Mouse (Mus musculus): ENCODE data around the gene Gm281. TPM values are rescaled to one million over a fixed set of nuclear protein-coding genes. Genes with fewer than 3 reads are reported as not detected.
A peak's percentile ranks its signal among the peaks of the same experiment; 100 is the strongest.

The Gm281 gene
- polyA plus RNA-seq, 1 experiment from 2014 or later = not detected

DNA sequence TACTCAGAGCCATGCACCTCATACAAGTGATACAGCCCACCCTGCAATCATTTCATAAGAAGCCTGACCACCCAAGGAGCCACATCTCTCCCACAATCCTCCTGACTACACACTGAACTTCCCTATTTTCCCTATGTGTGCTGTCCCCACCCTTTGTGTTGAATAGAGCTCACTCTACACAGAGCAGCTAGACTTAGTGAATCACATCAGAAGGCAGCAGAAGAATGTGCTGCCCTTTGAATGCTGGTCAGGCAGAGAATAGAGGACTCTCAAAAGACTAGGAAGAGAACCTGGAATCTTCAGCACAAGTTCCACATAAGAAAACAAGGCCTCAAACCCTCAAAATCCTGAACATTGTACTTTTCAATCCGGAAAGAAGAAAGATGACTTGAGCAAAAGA is 7.8 kb downstream of the Gm281 start:
- H3K4me2 ChIP-seq (ENCODE audit: low read depth, low read length, severe bottlenecking) = no peak overlapping the region
- no peaks in the 10 kb centered on the region for H3K4me1 ChIP-seq (replicated peaks; ENCODE audit: control insufficient read depth, insufficient read depth, low read length)
- no peaks in the 10 kb centered on the region for H3K36me3 ChIP-seq (ENCODE audit: control insufficient read depth, insufficient read depth, low read length)
- no peaks in the 10 kb centered on the region for H3K9me3 ChIP-seq (ENCODE audit: control insufficient read depth, low read length)
- H3K27ac ChIP-seq (ENCODE audit: low read depth, low read length) = no peak overlapping the region
- H3K9ac ChIP-seq (ENCODE audit: low read length) = no peak overlapping the region
- DNase-seq (ENCODE audit: low spot score) (no peak), ATAC-seq (replicated peaks; ENCODE audit: low FRiP score) (no peak)
- H3K27me3 ChIP-seq (ENCODE audit: control insufficient read depth, insufficient read depth, low read length) = no peaks in the 10 kb centered on the region
- 96% methylated on average over 1 of the region's 1 CpGs for WGBS
- H3K4me3 ChIP-seq (ENCODE audit: low read depth, low read length) = no peak overlapping the region

DNA sequence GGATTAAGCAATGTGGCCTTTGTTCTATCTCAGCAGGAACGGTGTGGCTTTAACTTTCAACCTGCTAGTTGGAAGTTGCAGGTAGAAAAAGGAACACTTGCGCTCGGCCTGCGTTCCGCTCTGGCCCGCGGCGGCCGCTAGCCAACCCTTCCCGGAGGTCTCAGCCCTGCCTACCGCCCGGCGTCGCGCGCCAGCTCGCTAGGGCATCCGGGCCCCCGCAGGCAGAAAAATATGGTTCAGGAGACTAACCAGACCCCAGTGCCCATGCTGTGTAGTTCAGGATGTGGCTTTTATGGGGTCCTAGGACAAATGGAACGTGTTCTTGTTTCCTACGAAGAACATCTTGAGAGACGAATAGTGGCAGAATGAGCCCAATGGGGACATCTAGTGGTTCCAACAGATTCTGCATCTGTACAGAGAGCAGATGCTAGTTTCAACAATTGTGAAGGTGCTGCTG is 12.6 kb downstream of the Gm281 start:
- Histone ChIP-seq H3K36me3 (ENCODE audit: control insufficient read depth, insufficient read depth, low read length) (no peaks in the 10 kb centered on the region), H3K27me3 (ENCODE audit: control insufficient read depth, insufficient read depth, low read length) (no peaks in the 10 kb centered on the region), H3K9me3 (ENCODE audit: control insufficient read depth, low read length) (no peaks in the 10 kb centered on the region), H3K4me1 (replicated peaks; ENCODE audit: control insufficient read depth, insufficient read depth, low read length) (0 out of 2 replicates have a peak, but pooled peaks cover 3% of the 10 kb centered on the region), H3K4me2 (ENCODE audit: low read depth, low read length, severe bottlenecking) (peak overlapping the region; percentile 63), H3K4me3 (ENCODE audit: low read depth, low read length) (peak overlapping the region; percentile 43), H3K27ac (ENCODE audit: low read depth, low read length) (no peak overlapping the region), H3K9ac (ENCODE audit: low read length) (peak overlapping the region; percentile 65)
- DNase-seq (ENCODE audit: low spot score) (peak; percentile 70), ATAC-seq (replicated peaks; ENCODE audit: low FRiP score) (peak; percentile 92)
- under 1% methylated on average over 22 of the region's 22 CpGs for whole genome bisulfite sequencing

DNA sequence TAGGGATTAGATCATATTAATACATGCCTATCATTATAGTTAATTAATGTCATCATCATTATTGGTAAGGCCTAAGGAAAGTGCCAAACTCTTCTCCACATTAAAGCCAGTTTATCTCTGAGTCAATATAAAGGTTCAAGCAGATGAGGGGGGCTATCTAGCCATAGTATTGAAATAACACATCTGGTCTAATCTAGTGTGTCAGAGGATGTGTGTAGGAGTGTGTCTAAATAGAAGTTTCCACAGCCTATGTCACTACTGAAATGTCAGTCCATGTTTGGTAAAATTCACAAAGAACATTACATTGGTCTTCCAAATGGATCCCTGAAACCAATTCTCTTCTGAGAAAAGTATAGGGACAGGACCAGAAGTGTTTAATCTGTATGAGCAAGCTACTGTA is 19.1 kb downstream of the Gm281 start:
- DNase-seq (ENCODE audit: low spot score) (no peak), ATAC-seq (replicated peaks; ENCODE audit: low FRiP score) (no peak)
- Histone ChIP-seq H3K4me1 (replicated peaks; ENCODE audit: control insufficient read depth, insufficient read depth, low read length) (no peaks in the 10 kb centered on the region), H3K4me2 (ENCODE audit: low read depth, low read length, severe bottlenecking) (no peak overlapping the region), H3K9me3 (ENCODE audit: control insufficient read depth, low read length) (no peaks in the 10 kb centered on the region), H3K4me3 (ENCODE audit: low read depth, low read length) (no peak overlapping the region), H3K27ac (ENCODE audit: low read depth, low read length) (no peak overlapping the region), H3K27me3 (ENCODE audit: control insufficient read depth, insufficient read depth, low read length) (no peaks in the 10 kb centered on the region), H3K9ac (ENCODE audit: low read length) (no peak overlapping the region), H3K36me3 (ENCODE audit: control insufficient read depth, insufficient read depth, low read length) (no peaks in the 10 kb centered on the region)

DNA sequence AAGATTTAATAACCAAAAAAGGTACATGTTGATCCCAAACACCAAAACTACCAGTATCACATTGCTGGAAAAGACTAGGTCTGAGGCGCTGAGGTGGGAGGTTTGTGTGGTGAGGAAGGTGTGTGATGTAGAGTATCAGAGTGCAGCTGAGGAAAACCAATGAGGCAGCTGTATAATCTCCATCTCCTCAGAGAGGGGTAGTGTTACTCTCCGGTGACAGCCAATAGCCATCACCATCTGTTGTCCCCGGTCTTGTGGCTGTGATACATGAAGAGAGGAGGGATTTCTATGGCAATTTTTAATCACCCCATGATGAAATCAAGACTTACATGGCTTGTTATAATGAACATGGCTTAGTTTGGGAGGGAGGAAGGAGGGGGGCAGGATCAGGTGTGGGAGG is 20.5 kb downstream of the Gm281 start:
- WGBS = 89% methylated on average over 3 of the region's 3 CpGs
- no peaks in the 10 kb centered on the region for H3K36me3 ChIP-seq (ENCODE audit: control insufficient read depth, insufficient read depth, low read length)

DNA sequence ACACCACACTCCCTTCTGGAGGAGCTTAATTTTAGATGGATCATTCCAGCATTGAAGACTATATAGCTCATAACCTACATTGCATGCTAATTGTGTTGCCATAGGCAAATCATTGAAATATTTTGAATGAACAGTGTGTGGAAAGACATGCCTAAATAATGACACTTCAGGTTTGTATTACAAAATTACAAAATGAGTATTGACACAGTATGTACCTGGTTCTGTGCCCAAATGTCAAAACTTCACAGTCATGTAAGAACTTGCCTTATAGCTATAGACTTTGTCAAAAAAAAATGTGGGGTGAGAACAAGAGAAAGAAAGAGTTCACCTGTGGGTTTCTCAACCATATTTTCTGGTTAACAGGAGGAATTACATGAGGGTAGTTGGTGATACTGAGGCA is 52.9 kb downstream of the Gm281 start:
- Histone ChIP-seq H3K9ac (ENCODE audit: low read length) (no peak overlapping the region), H3K9me3 (ENCODE audit: control insufficient read depth, low read length) (no peaks in the 10 kb centered on the region), H3K4me3 (ENCODE audit: low read depth, low read length) (no peak overlapping the region), H3K4me1 (replicated peaks; ENCODE audit: control insufficient read depth, insufficient read depth, low read length) (no peaks in the 10 kb centered on the region), H3K4me2 (ENCODE audit: low read depth, low read length, severe bottlenecking) (no peak overlapping the region), H3K36me3 (ENCODE audit: control insufficient read depth, insufficient read depth, low read length) (no peaks in the 10 kb centered on the region), H3K27me3 (ENCODE audit: control insufficient read depth, insufficient read depth, low read length) (no peaks in the 10 kb centered on the region), H3K27ac (ENCODE audit: low read depth, low read length) (no peak overlapping the region)
- no peak for ATAC-seq (replicated peaks; ENCODE audit: low FRiP score)
- no peak for DNase-seq (ENCODE audit: low spot score)

More for the DNA sequence above, 20.5 kb downstream of the Gm281 start:
- no peak overlapping the region for H3K9ac ChIP-seq (ENCODE audit: low read length)
- no peaks in the 10 kb centered on the region for H3K27me3 ChIP-seq (ENCODE audit: control insufficient read depth, insufficient read depth, low read length)
- DNase-seq (ENCODE audit: low spot score) (no peak), ATAC-seq (replicated peaks; ENCODE audit: low FRiP score) (no peak)
- H3K4me1 ChIP-seq (replicated peaks; ENCODE audit: control insufficient read depth, insufficient read depth, low read length) = no peaks in the 10 kb centered on the region
- no peak overlapping the region for H3K4me2 ChIP-seq (ENCODE audit: low read depth, low read length, severe bottlenecking)
- H3K9me3 ChIP-seq (ENCODE audit: control insufficient read depth, low read length) = no peaks in the 10 kb centered on the region
- H3K27ac ChIP-seq (ENCODE audit: low read depth, low read length) = no peak overlapping the region
- no peak overlapping the region for H3K4me3 ChIP-seq (ENCODE audit: low read depth, low read length)

DNA sequence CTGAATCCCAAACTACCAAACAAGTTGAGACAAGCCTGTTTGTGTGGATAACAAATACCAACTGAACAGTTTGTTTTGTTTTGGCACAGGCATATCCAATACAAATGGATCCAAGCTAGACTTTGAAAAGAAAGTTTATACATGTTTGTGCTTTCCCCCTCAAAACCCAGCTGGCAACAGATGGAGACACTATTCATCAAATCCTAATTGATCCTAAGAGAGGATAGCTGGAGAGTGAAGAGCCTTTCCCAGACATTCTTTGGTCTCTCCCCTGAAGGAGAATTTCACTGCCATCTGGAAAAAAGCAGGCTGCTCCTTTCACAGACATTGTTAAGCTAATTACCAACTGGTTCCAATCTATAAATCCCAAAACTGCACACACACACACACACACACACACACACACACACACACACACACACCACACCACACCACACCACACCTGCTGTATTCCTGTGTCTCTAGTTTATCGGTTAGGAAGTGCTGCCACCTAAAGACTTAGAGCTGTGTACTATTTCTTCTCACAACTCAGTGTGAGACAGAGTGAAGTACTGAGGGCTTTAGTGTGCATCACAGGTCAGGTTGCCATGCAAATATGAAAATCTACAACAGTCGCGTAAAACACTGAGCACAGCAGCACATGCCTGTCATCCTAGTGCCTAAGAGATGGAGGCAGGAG is 101.3 kb downstream of the Gm281 start:
- ATAC-seq (replicated peaks; ENCODE audit: low FRiP score) (no peak), DNase-seq (ENCODE audit: low spot score) (no peak)
- Histone ChIP-seq H3K4me3 (ENCODE audit: low read depth, low read length) (no peak overlapping the region), H3K9ac (ENCODE audit: low read length) (no peak overlapping the region), H3K36me3 (ENCODE audit: control insufficient read depth, insufficient read depth, low read length) (no peaks in the 10 kb centered on the region), H3K27me3 (ENCODE audit: control insufficient read depth, insufficient read depth, low read length) (no peaks in the 10 kb centered on the region), H3K4me2 (ENCODE audit: low read depth, low read length, severe bottlenecking) (no peak overlapping the region), H3K27ac (ENCODE audit: low read depth, low read length) (no peak overlapping the region), H3K4me1 (replicated peaks; ENCODE audit: control insufficient read depth, insufficient read depth, low read length) (no peaks in the 10 kb centered on the region), H3K9me3 (ENCODE audit: control insufficient read depth, low read length) (no peaks in the 10 kb centered on the region)
- 80% methylated on average over 3 of the region's 3 CpGs for WGBS

DNA sequence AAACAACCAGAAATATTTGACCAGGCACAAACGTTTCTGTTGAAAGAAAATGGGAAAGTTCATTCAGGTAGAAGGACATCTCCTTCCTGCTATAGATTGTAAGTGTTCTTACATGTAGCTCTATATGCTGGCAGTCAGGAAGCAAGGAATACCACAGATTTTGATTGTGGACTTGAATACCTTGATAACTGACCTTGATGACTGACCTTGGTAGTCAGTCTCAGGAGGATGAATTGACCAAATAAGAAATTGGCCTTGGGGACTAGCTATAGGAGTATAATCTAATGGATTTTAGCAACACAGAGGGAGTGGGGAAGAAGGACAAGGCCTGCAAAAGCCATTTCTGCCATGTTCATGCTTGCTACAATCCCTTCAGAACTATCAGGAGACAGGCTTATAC is 123.8 kb downstream of the Gm281 start:
- ATAC-seq (replicated peaks; ENCODE audit: low FRiP score) = no peak

DNA sequence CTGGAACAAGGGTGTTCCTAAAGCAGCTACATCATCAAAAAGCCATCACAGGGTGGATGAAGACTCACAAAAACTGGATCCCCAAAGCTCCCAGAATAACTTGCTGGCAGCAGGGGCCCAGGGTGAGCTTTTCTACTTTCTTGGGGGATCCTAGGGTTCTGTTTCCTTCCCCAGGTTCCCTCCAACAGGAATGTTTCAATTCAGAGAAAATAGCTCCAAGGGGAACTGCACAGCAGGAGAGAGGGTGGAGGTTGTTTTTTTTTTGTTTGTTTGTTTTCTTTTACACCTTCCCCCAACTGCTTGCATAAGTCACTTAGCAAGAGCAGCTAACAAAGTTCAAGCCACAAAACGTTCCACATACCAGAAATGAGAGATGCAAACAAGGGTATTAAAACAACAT is 124.3 kb downstream of the Gm281 start:
- no peaks in the 10 kb centered on the region for H3K27me3 ChIP-seq (ENCODE audit: control insufficient read depth, insufficient read depth, low read length)
- H3K9me3 ChIP-seq (ENCODE audit: control insufficient read depth, low read length) = no peaks in the 10 kb centered on the region
- 23% methylated on average over 1 of the region's 1 CpGs for WGBS
- H3K9ac ChIP-seq (ENCODE audit: low read length) = no peak overlapping the region
- no peaks in the 10 kb centered on the region for H3K36me3 ChIP-seq (ENCODE audit: control insufficient read depth, insufficient read depth, low read length)
- DNase-seq (ENCODE audit: low spot score) (no peak), ATAC-seq (replicated peaks; ENCODE audit: low FRiP score) (no peak)
- H3K4me1 ChIP-seq (replicated peaks; ENCODE audit: control insufficient read depth, insufficient read depth, low read length) = no peaks in the 10 kb centered on the region
- H3K27ac ChIP-seq (ENCODE audit: low read depth, low read length) = no peak overlapping the region
- no peak overlapping the region for H3K4me2 ChIP-seq (ENCODE audit: low read depth, low read length, severe bottlenecking)
- H3K4me3 ChIP-seq (ENCODE audit: low read depth, low read length) = no peak overlapping the region

More for the DNA sequence above, 123.8 kb downstream of the Gm281 start:
- no peak overlapping the region for H3K4me3 ChIP-seq (ENCODE audit: low read depth, low read length)
- H3K27ac ChIP-seq (ENCODE audit: low read depth, low read length) = no peak overlapping the region
- no peaks in the 10 kb centered on the region for H3K4me1 ChIP-seq (replicated peaks; ENCODE audit: control insufficient read depth, insufficient read depth, low read length)
- no peak for DNase-seq (ENCODE audit: low spot score)
- no peak overlapping the region for H3K9ac ChIP-seq (ENCODE audit: low read length)
- no peaks in the 10 kb centered on the region for H3K9me3 ChIP-seq (ENCODE audit: control insufficient read depth, low read length)
- no peaks in the 10 kb centered on the region for H3K36me3 ChIP-seq (ENCODE audit: control insufficient read depth, insufficient read depth, low read length)
- 50% methylated on average over 1 of the region's 1 CpGs for WGBS
- no peaks in the 10 kb centered on the region for H3K27me3 ChIP-seq (ENCODE audit: control insufficient read depth, insufficient read depth, low read length)
- H3K4me2 ChIP-seq (ENCODE audit: low read depth, low read length, severe bottlenecking) = no peak overlapping the region

DNA sequence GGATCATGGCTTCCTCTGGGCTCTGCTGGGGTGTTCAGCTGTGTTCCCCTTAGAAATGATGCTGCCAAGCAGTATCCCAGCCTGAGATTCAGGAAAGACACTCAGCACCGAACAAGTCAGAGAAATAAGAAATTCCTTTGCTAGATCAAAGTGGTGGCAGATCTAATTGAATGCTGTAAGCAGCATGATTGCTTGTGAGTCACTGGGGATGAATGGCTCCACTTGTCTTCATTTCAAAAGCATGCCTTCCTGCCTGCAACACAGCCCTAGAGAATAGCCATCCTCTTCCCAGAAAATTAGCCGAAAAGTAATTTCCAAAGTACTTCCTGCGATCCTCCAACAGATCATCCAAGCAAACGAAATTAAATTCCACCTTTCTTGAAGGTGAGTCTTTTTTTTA is 131.3 kb downstream of the Gm281 start:
- Histone ChIP-seq H3K4me3 (ENCODE audit: low read depth, low read length) (no peak overlapping the region), H3K27me3 (ENCODE audit: control insufficient read depth, insufficient read depth, low read length) (no peaks in the 10 kb centered on the region), H3K4me2 (ENCODE audit: low read depth, low read length, severe bottlenecking) (no peak overlapping the region), H3K27ac (ENCODE audit: low read depth, low read length) (no peak overlapping the region), H3K9me3 (ENCODE audit: control insufficient read depth, low read length) (no peaks in the 10 kb centered on the region), H3K36me3 (ENCODE audit: control insufficient read depth, insufficient read depth, low read length) (no peaks in the 10 kb centered on the region), H3K9ac (ENCODE audit: low read length) (no peak overlapping the region), H3K4me1 (replicated peaks; ENCODE audit: control insufficient read depth, insufficient read depth, low read length) (no peaks in the 10 kb centered on the region)
- ATAC-seq (replicated peaks; ENCODE audit: low FRiP score) (no peak), DNase-seq (ENCODE audit: low spot score) (no peak)
- WGBS = 75% methylated on average over 4 of the region's 4 CpGs
